Mouse (Mus musculus): ENCODE data around the gene Ralgapa1. TPM values are rescaled to one million over a fixed set of nuclear protein-coding genes. Genes with fewer than 3 reads are reported as not detected.
A peak's percentile ranks its signal among the peaks of the same experiment; 100 is the strongest.

Gene Ralgapa1
- polyA plus RNA-seq, 1 experiment, result not detected

- H3K27ac ChIP-seq (ENCODE audit: insufficient read depth, low read depth, low read length), result 0 out of 2 replicates have a peak overlapping the region, but pooled peaks have one; percentile 20
- H3K4me1 ChIP-seq (ENCODE audit: control insufficient read depth, insufficient read depth, low read length), result peaks cover 3% of the 10 kb centered on the region
- TF ChIP-seq POLR2A (IDR thresholded peaks at IDR 0.05; ENCODE audit: insufficient read depth, low read depth, low read length) (no peak), CTCF (IDR thresholded peaks at IDR 0.05; ENCODE audit: insufficient read depth, low read depth, low read length) (no peak)
- no peak overlapping the region for H3K4me3 ChIP-seq (ENCODE audit: insufficient read depth, low read depth, low read length)
- WGBS, result 36% methylated on average over 3 of the region's 3 CpGs
These were observed 198.2 kb downstream of the Ralgapa1 start for GRCm38 (mm10) chr12:55622615-55623245.

- Histone ChIP-seq H3K4me1 (ENCODE audit: control insufficient read depth, insufficient read depth, low read length) (no peaks in the 10 kb centered on the region), H3K27ac (ENCODE audit: insufficient read depth, low read depth, low read length) (no peak overlapping the region), H3K4me3 (ENCODE audit: insufficient read depth, low read depth, low read length) (no peak overlapping the region)
- WGBS, result 52% methylated on average over 2 of the region's 2 CpGs
- TF ChIP-seq POLR2A (IDR thresholded peaks at IDR 0.05; ENCODE audit: insufficient read depth, low read depth, low read length) (no peak), CTCF (IDR thresholded peaks at IDR 0.05; ENCODE audit: insufficient read depth, low read depth, low read length) (no peak)
These were observed 200.6 kb downstream of the Ralgapa1 start for GRCm38 (mm10) chr12:55620321-55620720.

- H3K4me1 ChIP-seq (ENCODE audit: control insufficient read depth, insufficient read depth, low read length), result no peaks in the 10 kb centered on the region
- TF ChIP-seq POLR2A (IDR thresholded peaks at IDR 0.05; ENCODE audit: insufficient read depth, low read depth, low read length) (no peak), CTCF (IDR thresholded peaks at IDR 0.05; ENCODE audit: insufficient read depth, low read depth, low read length) (no peak)
- H3K27ac ChIP-seq (ENCODE audit: insufficient read depth, low read depth, low read length), result no peak overlapping the region
- 88% methylated on average over 2 of the region's 2 CpGs for WGBS
- no peak overlapping the region for H3K4me3 ChIP-seq (ENCODE audit: insufficient read depth, low read depth, low read length)
These were observed 210.2 kb downstream of the Ralgapa1 start for GRCm38 (mm10) chr12:55610812-55611211.

GRCm38 (mm10) chr12:55607902-55608301 is 213.1 kb downstream of the Ralgapa1 start:
- 54% methylated on average over 4 of the region's 4 CpGs for WGBS
- TF ChIP-seq POLR2A (IDR thresholded peaks at IDR 0.05; ENCODE audit: insufficient read depth, low read depth, low read length) (no peak), CTCF (IDR thresholded peaks at IDR 0.05; ENCODE audit: insufficient read depth, low read depth, low read length) (no peak)
- Histone ChIP-seq H3K27ac (ENCODE audit: insufficient read depth, low read depth, low read length) (no peak overlapping the region), H3K4me3 (ENCODE audit: insufficient read depth, low read depth, low read length) (no peak overlapping the region), H3K4me1 (ENCODE audit: control insufficient read depth, insufficient read depth, low read length) (peaks cover 9% of the 10 kb centered on the region)

GRCm38 (mm10) chr12:55604411-55604810 is 216.6 kb downstream of the Ralgapa1 start:
- no peak for TF ChIP-seq CTCF (IDR thresholded peaks at IDR 0.05; ENCODE audit: insufficient read depth, low read depth, low read length)
- TF ChIP-seq POLR2A (IDR thresholded peaks at IDR 0.05; ENCODE audit: insufficient read depth, low read depth, low read length), result no peak
- peaks cover 19% of the 10 kb centered on the region for H3K4me1 ChIP-seq (ENCODE audit: control insufficient read depth, insufficient read depth, low read length)
- H3K27ac ChIP-seq (ENCODE audit: insufficient read depth, low read depth, low read length), result no peak overlapping the region
- WGBS, result 54% methylated on average over 3 of the region's 3 CpGs
- H3K4me3 ChIP-seq (ENCODE audit: insufficient read depth, low read depth, low read length), result no peak overlapping the region

GRCm38 (mm10) chr12:55600503-55600994 is 220.4 kb downstream of the Ralgapa1 start:
- H3K27ac ChIP-seq (ENCODE audit: insufficient read depth, low read depth, low read length), result no peak overlapping the region
- peaks cover 27% of the 10 kb centered on the region for H3K4me1 ChIP-seq (ENCODE audit: control insufficient read depth, insufficient read depth, low read length)
- no peak for TF ChIP-seq POLR2A (IDR thresholded peaks at IDR 0.05; ENCODE audit: insufficient read depth, low read depth, low read length)
- no peak for TF ChIP-seq CTCF (IDR thresholded peaks at IDR 0.05; ENCODE audit: insufficient read depth, low read depth, low read length)
- WGBS, result 48% methylated on average over 42 of the region's 42 CpGs
- H3K4me3 ChIP-seq (ENCODE audit: insufficient read depth, low read depth, low read length), result no peak overlapping the region

- no peak overlapping the region for H3K27ac ChIP-seq (ENCODE audit: insufficient read depth, low read depth, low read length)
- peak overlapping the region; percentile 52 for H3K4me3 ChIP-seq (ENCODE audit: insufficient read depth, low read depth, low read length)
- TF ChIP-seq POLR2A (IDR thresholded peaks at IDR 0.05; ENCODE audit: insufficient read depth, low read depth, low read length), result no peak
- no peak for TF ChIP-seq CTCF (IDR thresholded peaks at IDR 0.05; ENCODE audit: insufficient read depth, low read depth, low read length)
- peaks cover 24% of the 10 kb centered on the region for H3K4me1 ChIP-seq (ENCODE audit: control insufficient read depth, insufficient read depth, low read length)
- 3% methylated on average over 109 of the region's 109 CpGs for WGBS
These were observed 221.1 kb downstream of the Ralgapa1 start for GRCm38 (mm10) chr12:55599639-55600502.

GRCm38 (mm10) chr12:55598887-55599561 is 221.9 kb downstream of the Ralgapa1 start, which contains the start of gene Insm2:
Gene Insm2, plus strand, starts transcription at chr12:55599427.
- Histone ChIP-seq H3K4me3 (ENCODE audit: insufficient read depth, low read depth, low read length) (peak within 1 kb of the TSS; percentile 52), H3K27ac (ENCODE audit: insufficient read depth, low read depth, low read length) (no peak within 1 kb of the TSS), H3K4me1 (ENCODE audit: control insufficient read depth, insufficient read depth, low read length) (peaks cover 21% of the 10 kb centered on the region)
- under 1% methylated on average over 77 of the region's 77 CpGs for WGBS
- TF ChIP-seq POLR2A (IDR thresholded peaks at IDR 0.05; ENCODE audit: insufficient read depth, low read depth, low read length) (no peak), CTCF (IDR thresholded peaks at IDR 0.05; ENCODE audit: insufficient read depth, low read depth, low read length) (no peak)

Measured in olfactory bulb, adult 2 months (tissue).